Mouse (Mus musculus) neural tube, embryonic 11.5 days (tissue): Measurements from ENCODE around the gene Ttf2. TPM values are rescaled to one million over a fixed set of nuclear protein-coding genes. Genes with fewer than 3 reads are reported as not detected.

Source experiments
- ATAC-seq: fragments of 200-750 bp; cut with Nextera tagmentation; 2 replicates; pipeline ENCODE4 v1.8.0; 2017; ENCODE audit warnings: moderate number of reproducible peaks, mild to moderate bottlenecking, moderate TSS enrichment, moderate library complexity; ENCODE audit not compliant: insufficient read depth, low FRiP score, low TSS enrichment
- DNase-seq: peaks from one replicate; pipeline ENCODE4 v3.0.0-alpha.2; 2015; ENCODE audit warnings: low spot score
- H3K27ac ChIP-seq: fragments of 300-500 bp; sonication (generic); 2 replicates; pipeline ENCODE4 v1.5.1; 2014; ENCODE audit warnings: low read depth, mild to moderate bottlenecking, low read length
- H3K27me3 ChIP-seq: fragments of 300-500 bp; sonication (generic); 2 replicates; pipeline ENCODE4 v1.6.1; 2014; ENCODE audit warnings: mild to moderate bottlenecking, low read length, mixed read lengths; ENCODE audit not compliant: control insufficient read depth, insufficient read depth
- H3K36me3 ChIP-seq: fragments of 300-500 bp; sonication (generic); 2 replicates; pipeline ENCODE4 v1.6.1; 2014; ENCODE audit warnings: mild to moderate bottlenecking, low read length, moderate library complexity, mixed read lengths; ENCODE audit not compliant: control insufficient read depth, insufficient read depth
- H3K4me1 ChIP-seq: fragments of 300-500 bp; sonication (generic); 2 replicates; pipeline ENCODE4 v1.6.1; 2014; ENCODE audit warnings: low read length, mixed read lengths; ENCODE audit not compliant: control insufficient read depth, insufficient read depth
- H3K4me2 ChIP-seq: fragments of 300-500 bp; sonication (generic); 2 replicates; pipeline ENCODE4 v1.6.1; 2014; ENCODE audit warnings: low read depth, mild to moderate bottlenecking, moderate library complexity
- H3K4me3 ChIP-seq: fragments of 300-500 bp; sonication (generic); 2 replicates; pipeline ENCODE4 v1.5.1; 2014; ENCODE audit warnings: low read depth, low read length
- H3K9ac ChIP-seq: fragments of 300-500 bp; sonication (generic); 2 replicates; pipeline ENCODE4 v1.6.1; 2014; ENCODE audit warnings: mild to moderate bottlenecking, low read length
- H3K9me3 ChIP-seq: fragments of 300-500 bp; sonication (generic); 2 replicates; pipeline ENCODE4 v1.6.1; 2016; ENCODE audit warnings: low read length; ENCODE audit not compliant: control insufficient read depth
- WGBS: fragments of 180-500 bp; shearing (Covaris S2); extraction: QIAGEN DNeasy Blood & Tissue Kit; methylation state at CpG from one replicate; pipeline ENCODE4 v1.1.7; 2014; 5-methylcytosine and 5-hydroxymethylcytosine counted together
- polyA plus RNA-seq: library from polyadenylated mRNA; unstranded; fragments of >200 nt; fragmentation: Nextera tagmentation; extraction: Ambion mirVana; gene quantifications from 2 replicates; pipeline ENCODE4 v1.2.1, GENCODE M21; 2014

The Ttf2 gene
- polyA plus RNA-seq, 1 experiment from 2014 or later = 25.4 TPM

GRCm38 (mm10) chr3:100993718-100994117 lies 24.3 kb upstream of the Ttf2 start:
- Histone ChIP-seq H3K4me3 (no peak overlapping the region), H3K4me2 (no peak overlapping the region), H3K9ac (no peak overlapping the region), H3K27me3 (no peaks in the 10 kb centered on the region), H3K27ac (no peak overlapping the region), H3K9me3 (no peaks in the 10 kb centered on the region), H3K36me3 (no peaks in the 10 kb centered on the region), H3K4me1 (peaks cover 7% of the 10 kb centered on the region; the same call in 1 of the 2 replicates)
- 74% methylated on average over 15 of the region's 15 CpGs for WGBS
- ATAC-seq = no peak
- DNase-seq = no peak

GRCm38 (mm10) chr3:100993158-100993557 lies 23.7 kb upstream of the Ttf2 start:
- Histone ChIP-seq H3K9me3 (no peaks in the 10 kb centered on the region), H3K36me3 (no peaks in the 10 kb centered on the region), H3K27ac (no peak overlapping the region), H3K27me3 (no peaks in the 10 kb centered on the region), H3K9ac (no peak overlapping the region), H3K4me2 (no peak overlapping the region), H3K4me3 (no peak overlapping the region), H3K4me1 (peaks cover 7% of the 10 kb centered on the region; the same call in 1 of the 2 replicates)
- ATAC-seq (no peak), DNase-seq (no peak)
- whole genome bisulfite sequencing = 86% methylated on average over 7 of the region's 7 CpGs

GRCm38 (mm10) chr3:100990231-100990630 lies 20.8 kb upstream of the Ttf2 start:
- WGBS = 34% methylated on average over 1 of the region's 1 CpGs
- ATAC-seq = 0 out of 2 replicates have a peak, but pooled peaks have one; percentile 1

GRCm38 (mm10) chr3:100989417-100989816 lies 20.0 kb upstream of the Ttf2 start:
- Histone ChIP-seq H3K9me3 (no peaks in the 10 kb centered on the region), H3K4me3 (no peak overlapping the region), H3K27me3 (no peaks in the 10 kb centered on the region), H3K27ac (no peak overlapping the region), H3K36me3 (no peaks in the 10 kb centered on the region), H3K4me1 (peaks cover 7% of the 10 kb centered on the region; the same call in 1 of the 2 replicates), H3K9ac (no peak overlapping the region), H3K4me2 (no peak overlapping the region)
- peak; percentile 55 for DNase-seq
- 13% methylated on average over 12 of the region's 12 CpGs for WGBS
- peak; percentile 85 for ATAC-seq

More at GRCm38 (mm10) chr3:100990231-100990630, 20.8 kb upstream of the Ttf2 start:
- no peak overlapping the region for H3K4me2 ChIP-seq
- no peaks in the 10 kb centered on the region for H3K9me3 ChIP-seq
- no peaks in the 10 kb centered on the region for H3K36me3 ChIP-seq
- no peak overlapping the region for H3K27ac ChIP-seq
- H3K4me1 ChIP-seq = peaks cover 7% of the 10 kb centered on the region; the same call in 1 of the 2 replicates
- H3K27me3 ChIP-seq = no peaks in the 10 kb centered on the region
- H3K9ac ChIP-seq = no peak overlapping the region
- H3K4me3 ChIP-seq = no peak overlapping the region
- DNase-seq = no peak

- Histone ChIP-seq H3K9me3 (no peaks in the 10 kb centered on the region), H3K9ac (no peak overlapping the region), H3K27ac (no peak overlapping the region), H3K36me3 (no peaks in the 10 kb centered on the region), H3K4me1 (no peaks in the 10 kb centered on the region), H3K4me3 (no peak overlapping the region), H3K27me3 (no peaks in the 10 kb centered on the region), H3K4me2 (no peak overlapping the region)
- 82% methylated on average over 8 of the region's 8 CpGs for WGBS
- DNase-seq = no peak
- ATAC-seq = no peak
These were observed 9.8 kb upstream of the Ttf2 start for GRCm38 (mm10) chr3:100979290-100979689.

- Histone ChIP-seq H3K27ac (no peak overlapping the region), H3K4me2 (no peak overlapping the region), H3K4me3 (no peak overlapping the region), H3K27me3 (no peaks in the 10 kb centered on the region), H3K36me3 (no peaks in the 10 kb centered on the region), H3K9me3 (no peaks in the 10 kb centered on the region), H3K4me1 (no peaks in the 10 kb centered on the region), H3K9ac (no peak overlapping the region)
- ATAC-seq (no peak), DNase-seq (no peak)
- WGBS = 5% methylated on average over 1 of the region's 1 CpGs
These were observed 4.4 kb upstream of the Ttf2 start for GRCm38 (mm10) chr3:100973906-100974305.

- H3K9me3 ChIP-seq = no peaks in the 10 kb centered on the region
- H3K36me3 ChIP-seq = peaks cover 2% of the 10 kb centered on the region
- peak; percentile 41 for DNase-seq
- no peak overlapping the region for H3K4me2 ChIP-seq
- no peaks in the 10 kb centered on the region for H3K4me1 ChIP-seq
- H3K27me3 ChIP-seq = no peaks in the 10 kb centered on the region
- no peak overlapping the region for H3K9ac ChIP-seq
- no peak overlapping the region for H3K27ac ChIP-seq
- ATAC-seq = no peak
- WGBS = 83% methylated on average over 14 of the region's 14 CpGs
- H3K4me3 ChIP-seq = no peak overlapping the region
These were observed 5.5 kb downstream of the Ttf2 start for GRCm38 (mm10) chr3:100963849-100964542.

- peaks cover 2% of the 10 kb centered on the region for H3K36me3 ChIP-seq
These were observed 8.0 kb downstream of the Ttf2 start for GRCm38 (mm10) chr3:100961501-100961900.

GRCm38 (mm10) chr3:100961007-100961406 lies 8.5 kb downstream of the Ttf2 start:
- no peak for DNase-seq

More at GRCm38 (mm10) chr3:100961501-100961900, 8.0 kb downstream of the Ttf2 start:
- Histone ChIP-seq H3K9ac (no peak overlapping the region), H3K4me2 (no peak overlapping the region), H3K4me3 (no peak overlapping the region), H3K27me3 (no peaks in the 10 kb centered on the region), H3K9me3 (no peaks in the 10 kb centered on the region), H3K27ac (no peak overlapping the region), H3K4me1 (no peaks in the 10 kb centered on the region)
- DNase-seq (no peak), ATAC-seq (no peak)
- 94% methylated on average over 7 of the region's 7 CpGs for WGBS

More at GRCm38 (mm10) chr3:100961007-100961406, 8.5 kb downstream of the Ttf2 start:
- H3K9ac ChIP-seq = no peak overlapping the region
- no peak overlapping the region for H3K4me3 ChIP-seq
- H3K4me1 ChIP-seq = no peaks in the 10 kb centered on the region
- no peaks in the 10 kb centered on the region for H3K9me3 ChIP-seq
- peaks cover 2% of the 10 kb centered on the region for H3K36me3 ChIP-seq
- H3K27ac ChIP-seq = no peak overlapping the region
- H3K4me2 ChIP-seq = no peak overlapping the region
- no peak for ATAC-seq
- H3K27me3 ChIP-seq = no peaks in the 10 kb centered on the region
- WGBS = 86% methylated on average over 5 of the region's 5 CpGs
